Mouse (Mus musculus): Measurements from ENCODE around the gene Gsg1l2.

DNA sequence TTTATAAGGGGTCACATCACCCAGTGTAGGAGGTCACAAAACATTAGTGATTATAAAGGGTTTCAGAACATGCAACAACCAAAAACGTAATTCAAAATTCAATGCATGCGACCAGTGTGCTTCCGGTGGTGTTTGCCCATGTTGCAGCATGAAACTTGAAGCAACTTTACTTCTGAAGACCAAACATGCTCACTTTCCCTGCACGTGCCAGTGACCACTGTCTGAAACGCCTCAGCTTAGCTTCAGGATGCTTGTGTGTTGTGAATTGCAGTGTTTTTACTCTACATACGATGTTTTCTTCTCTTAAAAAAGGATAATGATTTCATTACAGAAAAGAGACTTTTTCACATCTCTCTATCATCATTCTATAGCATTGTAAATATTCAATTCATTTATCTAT, 36.1 kb upstream of the Gsg1l2 start:
- TF ChIP-seq CTCF (IDR thresholded peaks at IDR 0.05; ENCODE audit: low read depth) (no peak), EP300 (IDR thresholded peaks at IDR 0.05; ENCODE audit: low read depth) (no peak)

Measured in liver, postnatal 0 days (tissue).